Mouse (Mus musculus) forebrain, embryonic 10.5 days (tissue): Measurements from ENCODE around the gene Cerk. TPM values are rescaled to one million over a fixed set of nuclear protein-coding genes. Genes with fewer than 3 reads are reported as not detected.
"Not testable (repeated sequence)": the region's sequence is repeated elsewhere in the genome, so short reads cannot be mapped to it uniquely, and the experiment has no call there.

Source experiments
- DNase-seq: peaks from one replicate; pipeline ENCODE4 v3.0.0-alpha.2; 2017; ENCODE audit warnings: low spot score; ENCODE audit errors: extremely low spot score
- H3K27ac ChIP-seq: fragments of 300-500 bp; sonication (generic); 2 replicates; pipeline ENCODE4 v1.5.1; 2016; ENCODE audit warnings: mild to moderate bottlenecking
- H3K27me3 ChIP-seq: fragments of 300-500 bp; sonication (generic); 2 replicates; pipeline ENCODE4 v1.6.1; 2016; ENCODE audit warnings: mild to moderate bottlenecking; ENCODE audit not compliant: poor library complexity, severe bottlenecking
- H3K36me3 ChIP-seq: fragments of 300-500 bp; sonication (generic); replicated peaks from 2 replicates; pipeline ENCODE4 v1.6.1; 2016; ENCODE audit warnings: mild to moderate bottlenecking, moderate library complexity
- H3K4me1 ChIP-seq: fragments of 300-500 bp; sonication (generic); 2 replicates; pipeline ENCODE4 v1.6.1; 2016
- H3K4me3 ChIP-seq: fragments of 300-500 bp; sonication (generic); 2 replicates; pipeline ENCODE4 v1.5.1; 2016; ENCODE audit warnings: mild to moderate bottlenecking, moderate library complexity
- H3K9me3 ChIP-seq: fragments of 300-500 bp; sonication (generic); 2 replicates; pipeline ENCODE4 v1.6.1; 2016; ENCODE audit warnings: mild to moderate bottlenecking, moderate library complexity
- WGBS: fragments of 180-500 bp; shearing (Covaris S2); methylation state at CpG from one replicate; pipeline ENCODE4 v1.1.7; 2016; 5-methylcytosine and 5-hydroxymethylcytosine counted together
- polyA plus RNA-seq: library from polyadenylated mRNA; unstranded; fragments of >200 nt; fragmentation: Nextera tagmentation; extraction: Ambion mirVana; gene quantifications from 2 replicates; pipeline ENCODE4 v1.2.1, GENCODE M21; 2016

Gene Cerk
- polyA plus RNA-seq, 1 experiment from 2014 or later, result 10.7 TPM

DNA sequence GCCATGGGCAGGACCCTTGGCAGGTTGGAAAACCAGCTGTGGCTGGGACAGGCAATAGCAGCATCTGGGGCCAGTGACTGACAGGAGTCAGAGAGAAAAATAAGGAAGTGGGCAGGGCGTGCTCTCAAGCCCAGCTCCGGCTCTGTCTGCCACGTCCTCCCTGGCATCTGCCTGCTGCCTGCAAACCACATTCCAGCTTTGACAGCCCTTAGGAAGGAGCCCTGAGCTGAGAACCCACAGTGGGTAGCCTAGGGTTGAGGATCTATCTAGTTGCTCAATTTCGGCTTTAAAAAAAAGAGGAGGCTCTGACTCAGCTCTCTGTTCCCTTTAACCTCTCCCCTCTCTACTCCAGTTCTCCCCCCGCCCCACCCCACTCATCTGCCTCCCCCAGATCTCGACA is 16.7 kb upstream of the Cerk start:
- Histone ChIP-seq H3K36me3 (no peaks in the 10 kb centered on the region), H3K27ac (peak overlapping the region; percentile 21; the same call in 1 of the 2 replicates), H3K4me3 (no peak overlapping the region), H3K4me1 (peaks cover 30% of the 10 kb centered on the region), H3K27me3 (no peaks in the 10 kb centered on the region), H3K9me3 (no peaks in the 10 kb centered on the region)
- no peak for DNase-seq
- 61% methylated on average over 6 of the region's 6 CpGs for WGBS

DNA sequence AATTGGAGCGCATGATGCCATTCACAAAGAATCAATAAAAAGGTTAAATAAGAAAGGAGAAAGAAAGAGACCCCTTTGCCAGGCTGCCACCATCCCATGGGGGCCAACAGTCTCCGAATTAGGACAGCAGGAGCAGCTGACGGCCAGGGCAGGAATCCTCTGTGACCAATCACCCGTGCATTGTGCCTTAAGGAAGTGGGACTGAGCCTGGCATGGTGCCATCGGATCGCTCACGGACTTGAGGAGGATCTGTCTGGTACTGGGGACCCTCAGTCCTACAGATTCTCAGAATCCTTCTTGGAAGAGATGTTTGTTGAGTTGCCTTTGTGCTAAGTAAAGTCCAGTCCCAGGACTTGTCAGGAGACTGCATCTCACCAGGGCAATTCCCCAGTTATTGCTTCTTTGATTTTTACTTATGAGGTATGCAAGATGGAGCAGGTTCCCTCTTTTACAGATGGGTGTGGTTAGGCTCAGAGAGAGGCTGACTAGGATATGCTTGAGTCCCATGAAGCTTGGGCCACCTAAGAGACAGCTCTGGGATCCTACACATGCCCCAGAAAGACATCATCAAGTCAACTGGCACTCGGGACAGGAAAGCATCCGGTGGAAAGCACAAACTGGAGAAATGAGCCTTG is 15.9 kb upstream of the Cerk start:
- no peak overlapping the region for H3K27ac ChIP-seq
- H3K36me3 ChIP-seq, result no peaks in the 10 kb centered on the region
- H3K27me3 ChIP-seq, result no peaks in the 10 kb centered on the region
- 76% methylated on average over 9 of the region's 9 CpGs for WGBS
- DNase-seq, result no peak
- peaks cover 30% of the 10 kb centered on the region for H3K4me1 ChIP-seq
- H3K9me3 ChIP-seq, result no peaks in the 10 kb centered on the region
- H3K4me3 ChIP-seq, result no peak overlapping the region

DNA sequence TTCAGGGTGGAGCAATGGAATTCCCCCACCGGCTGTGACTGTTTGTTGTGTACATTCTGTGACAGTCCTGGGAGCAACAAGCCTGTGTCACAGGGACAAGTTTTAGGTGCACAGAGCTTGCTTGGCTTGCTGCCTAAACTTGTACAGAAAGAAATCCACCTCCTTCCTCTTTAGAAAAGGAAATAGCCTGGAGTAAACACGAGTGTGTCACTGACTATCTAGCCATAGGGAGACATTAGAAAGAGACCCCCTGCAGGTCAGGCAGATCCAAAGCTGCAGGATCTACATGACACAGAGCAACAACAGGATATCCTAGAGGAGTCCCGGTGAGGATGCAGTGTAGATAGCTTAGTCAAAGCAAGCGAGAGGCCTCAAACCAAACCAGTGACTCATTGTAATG is 15.2 kb upstream of the Cerk start:
- no peaks in the 10 kb centered on the region for H3K36me3 ChIP-seq
- H3K9me3 ChIP-seq, result no peaks in the 10 kb centered on the region
- peaks cover 30% of the 10 kb centered on the region for H3K4me1 ChIP-seq
- H3K27me3 ChIP-seq, result no peaks in the 10 kb centered on the region
- WGBS, result 51% methylated on average over 4 of the region's 4 CpGs
- DNase-seq, result no peak
- H3K4me3 ChIP-seq, result no peak overlapping the region
- H3K27ac ChIP-seq, result no peak overlapping the region

DNA sequence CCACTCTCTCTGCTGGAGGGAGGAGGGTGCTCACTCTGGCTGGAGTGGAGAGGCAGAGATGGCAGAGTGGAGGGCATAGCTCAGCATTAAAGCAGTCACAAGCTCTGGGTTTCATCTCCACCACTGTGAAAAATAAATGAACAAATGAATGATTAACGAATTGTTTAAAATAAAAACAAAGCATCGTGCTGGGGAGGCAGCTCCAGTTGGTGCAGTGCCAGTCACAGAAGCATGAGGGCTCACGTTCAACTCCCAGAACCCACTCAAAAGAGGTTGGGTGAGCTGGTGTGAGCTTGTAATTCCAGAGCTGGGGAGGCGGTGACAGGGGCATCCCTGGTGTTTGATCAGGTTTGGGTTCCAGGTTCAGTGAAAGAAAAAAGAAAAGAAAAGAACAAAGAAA is 14.2 kb upstream of the Cerk start:
- no peak for DNase-seq
- Histone ChIP-seq H3K4me1 (peaks cover 30% of the 10 kb centered on the region), H3K4me3 (no peak overlapping the region), H3K36me3 (no peaks in the 10 kb centered on the region), H3K27ac (no peak overlapping the region), H3K27me3 (no peaks in the 10 kb centered on the region), H3K9me3 (no peaks in the 10 kb centered on the region)
- WGBS, result 60% methylated on average over 4 of the region's 4 CpGs

DNA sequence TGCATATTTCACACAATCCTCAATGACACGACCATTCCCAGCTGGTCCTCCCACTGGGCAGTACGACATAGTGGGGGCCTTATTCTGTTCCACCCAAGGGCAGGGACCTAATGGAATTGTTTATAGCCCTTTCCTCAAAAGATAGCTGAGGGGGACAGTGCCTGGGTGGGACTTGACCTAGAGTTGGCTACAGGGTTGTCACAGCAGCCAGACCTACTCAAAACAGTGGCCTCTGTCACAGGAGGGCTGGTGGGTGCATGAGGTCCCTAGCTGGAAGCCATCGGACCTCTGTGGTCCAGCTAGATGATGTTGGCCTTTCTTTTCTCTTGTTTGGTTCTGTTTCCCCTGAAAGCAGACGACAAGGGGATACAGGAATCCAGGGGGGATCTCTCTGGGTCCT is 13.5 kb upstream of the Cerk start:
- DNase-seq, result no peak
- H3K27ac ChIP-seq, result no peak overlapping the region
- 79% methylated on average over 4 of the region's 4 CpGs for WGBS
- no peaks in the 10 kb centered on the region for H3K27me3 ChIP-seq
- H3K36me3 ChIP-seq, result no peaks in the 10 kb centered on the region
- peaks cover 3% of the 10 kb centered on the region; the same call in 1 of the 2 replicates for H3K9me3 ChIP-seq
- peaks cover 28% of the 10 kb centered on the region for H3K4me1 ChIP-seq
- no peak overlapping the region for H3K4me3 ChIP-seq

DNA sequence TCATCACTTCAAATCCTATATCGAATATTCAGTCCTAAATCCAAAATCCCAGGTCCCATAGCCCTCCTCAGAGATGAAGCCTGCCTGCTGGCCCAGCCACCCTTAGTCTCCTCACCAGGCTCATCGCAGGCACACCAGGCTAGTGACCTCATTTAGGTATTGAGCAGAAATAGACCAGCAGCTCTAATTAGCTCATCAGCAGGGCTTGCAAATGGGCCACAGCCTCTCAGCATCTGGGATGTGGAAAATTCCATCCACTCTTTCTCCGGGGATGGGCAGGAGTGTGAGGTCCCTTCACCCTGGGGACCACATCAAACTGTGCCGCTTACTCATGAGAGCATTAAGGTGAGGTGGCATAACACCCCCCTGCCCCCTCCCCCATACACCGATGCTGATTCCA is 13.1 kb upstream of the Cerk start:
- WGBS, result 89% methylated on average over 5 of the region's 5 CpGs
- no peaks in the 10 kb centered on the region for H3K36me3 ChIP-seq
- H3K27me3 ChIP-seq, result no peaks in the 10 kb centered on the region
- H3K27ac ChIP-seq, result no peak overlapping the region
- no peak overlapping the region for H3K4me3 ChIP-seq
- H3K4me1 ChIP-seq, result peaks cover 24% of the 10 kb centered on the region
- peaks cover 6% of the 10 kb centered on the region; the same call in 1 of the 2 replicates for H3K9me3 ChIP-seq
- no peak for DNase-seq

DNA sequence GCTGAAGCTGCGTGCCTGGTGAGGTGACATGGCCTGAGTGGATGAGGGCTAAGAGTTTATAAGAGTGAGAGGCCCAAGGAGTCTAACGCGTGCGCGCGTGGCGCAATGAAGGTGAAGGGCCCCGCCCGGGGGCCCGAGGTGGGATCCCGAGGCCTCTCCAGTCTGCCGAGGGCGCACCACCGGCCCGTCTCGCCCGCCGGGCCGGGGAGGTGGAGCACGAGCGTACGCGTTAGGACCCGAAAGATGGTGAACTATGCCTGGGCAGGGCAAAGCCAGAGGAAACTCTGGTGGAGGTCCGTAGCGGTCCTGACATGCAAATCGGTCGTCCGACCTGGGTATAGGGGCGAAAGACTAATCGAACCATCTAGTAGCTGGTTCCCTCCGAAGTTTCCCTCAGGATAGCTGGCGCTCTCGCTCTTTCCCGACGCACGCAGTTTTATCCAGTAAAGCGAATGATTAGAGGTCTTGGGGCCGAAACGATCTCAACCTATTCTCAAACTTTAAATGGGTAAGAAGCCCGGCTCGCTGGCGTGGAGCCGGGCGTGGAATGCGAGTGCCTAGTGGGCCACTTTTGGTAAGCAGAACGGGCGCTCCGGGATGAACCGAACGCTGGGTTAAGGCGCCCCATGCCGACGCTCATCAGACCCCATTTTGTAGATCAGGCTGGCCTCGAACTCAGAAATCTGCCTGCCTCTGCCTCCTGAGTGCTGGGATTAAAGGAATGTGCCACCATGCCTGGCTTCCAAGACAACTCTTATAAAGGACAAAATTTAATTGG is 8.9 kb upstream of the Cerk start:
- not testable (repeated sequence) for DNase-seq, H3K9me3 ChIP-seq, H3K4me3 ChIP-seq, H3K4me1 ChIP-seq, H3K27ac ChIP-seq, H3K36me3 ChIP-seq, H3K27me3 ChIP-seq
- WGBS, result 84% methylated on average over 55 of the region's 55 CpGs

DNA sequence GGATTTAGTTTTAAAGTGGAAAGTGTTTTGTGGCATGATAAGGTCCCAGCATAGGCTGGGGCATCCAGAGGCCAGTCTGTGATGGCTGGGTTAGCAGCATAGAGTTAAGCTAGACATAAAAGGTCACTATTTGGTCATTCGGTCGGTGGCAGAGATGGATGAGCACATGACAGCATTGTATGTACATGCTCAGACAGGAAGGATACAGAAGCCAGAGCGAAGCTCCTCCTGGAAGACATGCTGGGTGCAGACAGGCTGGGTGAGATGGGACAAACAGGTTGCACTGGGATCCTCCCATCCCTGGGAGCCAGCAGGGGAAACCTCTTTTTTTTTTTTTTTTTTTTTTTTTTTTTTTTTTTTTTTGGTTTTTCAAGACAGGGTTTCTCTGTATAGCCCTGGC is 6.0 kb upstream of the Cerk start:
- Histone ChIP-seq H3K27ac (no peak overlapping the region), H3K9me3 (peaks cover 6% of the 10 kb centered on the region; the same call in 1 of the 2 replicates), H3K27me3 (peaks cover 8% of the 10 kb centered on the region), H3K36me3 (no peaks in the 10 kb centered on the region), H3K4me3 (no peak overlapping the region), H3K4me1 (peaks cover 19% of the 10 kb centered on the region)
- no peak for DNase-seq
- 89% methylated on average over 3 of the region's 3 CpGs for WGBS

DNA sequence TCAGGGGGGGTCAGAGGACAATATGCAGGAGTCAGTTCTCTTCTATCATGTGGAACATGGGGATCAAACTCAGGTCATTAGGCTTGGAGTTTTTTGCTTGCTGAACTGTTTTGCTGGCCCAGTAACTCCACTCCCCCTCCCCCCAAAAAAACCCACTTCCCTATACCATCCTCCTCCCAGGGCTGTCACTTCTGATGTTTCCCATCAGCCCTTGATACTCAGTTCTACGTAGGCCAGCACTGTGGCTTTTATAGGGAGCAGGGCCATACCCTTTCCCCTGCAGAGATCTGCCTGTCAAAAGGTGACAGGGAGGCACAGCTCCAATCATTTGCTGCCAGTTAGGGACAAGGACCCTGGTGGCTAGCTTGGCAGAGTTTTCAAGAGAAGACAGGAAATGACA is 5.6 kb upstream of the Cerk start:
- peaks cover 23% of the 10 kb centered on the region for H3K4me1 ChIP-seq
- H3K9me3 ChIP-seq, result peaks cover 6% of the 10 kb centered on the region; the same call in 1 of the 2 replicates
- no peaks in the 10 kb centered on the region for H3K36me3 ChIP-seq
- H3K4me3 ChIP-seq, result no peak overlapping the region
- no peak overlapping the region for H3K27ac ChIP-seq
- whole genome bisulfite sequencing, result 70% methylated on average over 1 of the region's 1 CpGs
- peaks cover 13% of the 10 kb centered on the region for H3K27me3 ChIP-seq
- no peak for DNase-seq

DNA sequence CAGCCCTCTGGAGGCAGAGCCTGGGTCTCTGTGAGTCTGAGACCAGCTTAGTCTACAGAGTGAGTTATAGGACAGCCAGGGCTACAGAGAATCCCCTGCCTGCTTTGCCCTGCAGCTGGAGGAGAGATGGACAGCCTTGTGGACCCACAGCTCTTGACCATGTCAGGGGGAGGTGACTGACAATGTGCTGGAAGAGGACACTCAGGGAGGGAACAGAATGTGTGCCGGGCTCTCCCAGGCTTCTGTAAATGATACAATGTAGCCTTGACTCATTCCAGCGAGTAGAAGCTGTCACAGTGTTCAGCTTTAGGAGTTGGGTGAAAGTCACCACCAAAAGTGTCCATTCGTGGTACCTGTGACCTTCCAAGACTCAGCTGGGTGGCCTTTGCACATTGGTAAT is 4.4 kb upstream of the Cerk start:
- no peaks in the 10 kb centered on the region for H3K36me3 ChIP-seq
- WGBS, result 90% methylated on average over 3 of the region's 3 CpGs

DNA sequence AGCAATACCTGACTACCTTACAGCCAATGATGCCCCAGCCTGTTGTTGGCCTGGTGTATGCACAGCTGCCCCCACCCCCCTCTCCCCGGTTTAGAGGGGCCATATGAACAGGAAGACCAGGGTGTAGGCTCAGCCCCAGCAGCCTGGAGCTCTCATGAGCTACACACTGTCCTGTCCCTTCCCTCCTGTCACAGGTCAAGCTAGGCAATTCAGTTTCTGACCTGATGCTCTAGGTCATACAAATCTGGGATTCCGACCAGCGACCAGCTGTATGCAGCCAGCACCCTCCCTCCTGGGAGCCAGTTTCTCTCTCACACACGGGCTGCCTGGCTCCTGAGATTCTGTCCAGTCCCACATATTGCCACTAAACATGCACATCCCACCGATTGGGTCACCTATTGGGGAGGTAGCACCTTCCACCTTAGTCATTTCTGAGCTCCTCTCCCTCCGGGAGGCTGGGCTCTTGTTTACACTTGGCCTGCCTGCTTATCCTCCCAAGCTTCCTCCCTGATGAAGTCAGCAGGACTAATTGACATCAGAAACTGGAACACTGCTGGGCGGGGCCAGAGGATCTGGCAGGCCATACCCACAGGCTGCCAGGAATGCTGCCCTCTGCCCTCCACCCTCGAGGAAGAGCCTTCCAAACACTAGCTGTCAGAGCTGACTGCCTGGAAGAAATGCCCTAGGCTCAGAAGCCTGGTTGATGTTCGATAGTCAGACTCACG is 3.0 kb upstream of the Cerk start:
- Histone ChIP-seq H3K27ac (peak overlapping the region; percentile 44), H3K4me1 (peaks cover 47% of the 10 kb centered on the region), H3K27me3 (peaks cover 31% of the 10 kb centered on the region), H3K4me3 (no peak overlapping the region), H3K36me3 (no peaks in the 10 kb centered on the region), H3K9me3 (no peaks in the 10 kb centered on the region)
- WGBS, result 45% methylated on average over 10 of the region's 10 CpGs
- no peak for DNase-seq

More for the DNA sequence above, 4.4 kb upstream of the Cerk start:
- Histone ChIP-seq H3K27ac (no peak overlapping the region), H3K9me3 (peaks cover 6% of the 10 kb centered on the region; the same call in 1 of the 2 replicates), H3K4me3 (no peak overlapping the region), H3K4me1 (peaks cover 33% of the 10 kb centered on the region), H3K27me3 (peaks cover 20% of the 10 kb centered on the region)
- DNase-seq, result no peak

DNA sequence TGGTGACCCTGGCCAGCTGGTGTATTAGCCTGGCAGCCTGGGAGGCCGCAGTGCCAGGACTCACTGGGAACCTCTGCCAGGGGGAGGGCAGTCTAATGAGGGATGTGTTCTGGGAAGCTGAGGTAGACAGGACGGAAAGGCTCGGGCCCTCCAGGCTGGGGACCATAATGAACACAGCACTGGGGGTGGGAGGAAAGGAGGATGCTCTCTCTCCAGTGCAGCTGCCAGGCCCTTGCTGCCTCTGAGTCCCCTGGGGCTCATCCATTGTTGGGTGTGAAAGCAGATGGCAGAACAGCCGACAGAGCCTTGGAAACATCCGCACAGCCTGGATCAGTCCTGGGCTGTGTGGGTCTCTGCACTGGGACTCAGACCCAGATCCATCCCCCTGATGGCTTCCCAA is 2.2 kb upstream of the Cerk start:
- 44% methylated on average over 5 of the region's 5 CpGs for WGBS
- no peak for DNase-seq
- Histone ChIP-seq H3K4me3 (no peak overlapping the region), H3K9me3 (no peaks in the 10 kb centered on the region), H3K27ac (peak overlapping the region; percentile 44; the same call in 1 of the 2 replicates), H3K27me3 (peaks cover 31% of the 10 kb centered on the region), H3K4me1 (peaks cover 47% of the 10 kb centered on the region), H3K36me3 (no peaks in the 10 kb centered on the region)

DNA sequence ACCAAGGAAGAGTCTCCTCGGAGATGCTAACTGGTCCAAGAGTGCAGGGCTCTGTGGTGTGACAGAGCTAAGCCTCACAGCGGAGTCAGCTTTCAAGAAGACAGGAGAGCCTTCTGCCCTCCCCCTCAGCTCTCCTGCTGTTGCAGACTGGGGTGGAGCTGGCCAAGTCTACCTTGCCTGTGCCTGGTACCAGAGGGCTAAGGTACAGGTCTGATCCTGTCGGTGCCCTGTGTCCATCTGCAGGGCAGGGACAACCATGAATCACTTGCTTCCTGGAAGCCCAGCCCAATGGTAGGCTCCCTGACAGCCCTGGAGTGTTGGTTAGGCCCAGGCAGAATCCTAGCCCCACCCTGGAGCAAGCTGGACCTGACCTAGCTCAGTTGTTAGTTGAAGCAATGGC is 745 bp upstream of the Cerk start:
- peaks cover 35% of the 10 kb centered on the region for H3K27me3 ChIP-seq
- no peak overlapping the region for H3K27ac ChIP-seq
- H3K9me3 ChIP-seq, result no peaks in the 10 kb centered on the region
- 46% methylated on average over 3 of the region's 3 CpGs for WGBS
- H3K4me3 ChIP-seq, result no peak overlapping the region; the same call in 1 of the 2 replicates
- no peak for DNase-seq
- H3K36me3 ChIP-seq, result no peaks in the 10 kb centered on the region
- H3K4me1 ChIP-seq, result peaks cover 60% of the 10 kb centered on the region
